Mouse (Mus musculus): Measurements from ENCODE around the gene Olfr1. TPM values are rescaled to one million over a fixed set of nuclear protein-coding genes. Genes with fewer than 3 reads are reported as not detected.

Gene Olfr1
- polyA plus RNA-seq (2015; fragmentation: Nextera tagmentation; extraction: Ambion mirVana): not detected in 2 replicates

GRCm38 (mm10) chr11:73399514-73399913 lies at the start of gene Olfr1:
Gene Olfr1 (minus strand): TSS chr11:73399614.
- H3K4me2 ChIP-seq (ENCODE audit: low read length): no peak within 1 kb of the TSS

DNA sequence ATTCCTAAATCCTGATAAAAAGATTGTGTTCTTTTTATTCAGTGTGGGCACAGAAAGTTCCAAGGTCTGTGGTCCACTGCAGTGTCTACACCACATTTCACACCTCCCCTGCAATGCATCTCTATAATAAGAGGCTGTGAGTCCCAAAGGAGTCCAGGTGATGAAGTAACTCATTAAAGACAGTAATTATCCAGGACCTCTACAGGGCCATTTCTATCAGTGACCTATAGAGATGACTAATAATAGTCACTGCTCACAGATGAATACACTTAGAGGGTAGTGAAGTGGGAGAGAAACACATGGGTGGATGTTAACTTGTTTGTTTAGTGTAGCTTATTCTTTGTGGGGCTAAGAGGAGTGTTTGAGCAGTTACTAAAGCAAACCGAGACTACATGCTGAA lies 29.0 kb upstream of the Olfr1 start, which contains the start of gene Olfr378:
Gene Olfr378, minus strand, starts transcription at position 101 of the 400 bp plus-strand sequence.
- H3K36me3 ChIP-seq (ENCODE audit: control insufficient read depth, insufficient read depth, low read length): no peaks in the 10 kb centered on the region
- no peak within 1 kb of the TSS for H3K9ac ChIP-seq (ENCODE audit: low read depth, low read length)
- no peaks in the 10 kb centered on the region for H3K4me1 ChIP-seq (ENCODE audit: control insufficient read depth, insufficient read depth, low read length)
- H3K4me3 ChIP-seq (ENCODE audit: low read depth, low read length): no peak within 1 kb of the TSS
- H3K4me2 ChIP-seq (ENCODE audit: low read length): no peak within 1 kb of the TSS
- peaks cover 10% of the 10 kb centered on the region; the same call in 1 of the 2 replicates for H3K9me3 ChIP-seq (replicated peaks; ENCODE audit: control insufficient read depth, low read length, poor library complexity, severe bottlenecking)
- WGBS: 86% methylated on average over 1 of the region's 1 CpGs
- no peaks in the 10 kb centered on the region for H3K27me3 ChIP-seq (ENCODE audit: control insufficient read depth, insufficient read depth, low read depth, low read length)
- no peak within 1 kb of the TSS for H3K27ac ChIP-seq (ENCODE audit: low read length)
- ATAC-seq: no peak

More at GRCm38 (mm10) chr11:73399514-73399913, at the start of gene Olfr1:
- H3K27me3 ChIP-seq (ENCODE audit: control insufficient read depth, insufficient read depth, low read depth, low read length): no peaks in the 10 kb centered on the region
- no peak within 1 kb of the TSS for H3K27ac ChIP-seq (ENCODE audit: low read length)
- 0 out of 2 replicates have a peak, but pooled peaks cover 2% of the 10 kb centered on the region for H3K9me3 ChIP-seq (replicated peaks; ENCODE audit: control insufficient read depth, low read length, poor library complexity, severe bottlenecking)
- no peak for ATAC-seq
- H3K36me3 ChIP-seq (ENCODE audit: control insufficient read depth, insufficient read depth, low read length): no peaks in the 10 kb centered on the region
- no peak within 1 kb of the TSS for H3K4me3 ChIP-seq (ENCODE audit: low read depth, low read length)
- H3K9ac ChIP-seq (ENCODE audit: low read depth, low read length): no peak within 1 kb of the TSS
- no peaks in the 10 kb centered on the region for H3K4me1 ChIP-seq (ENCODE audit: control insufficient read depth, insufficient read depth, low read length)

DNA sequence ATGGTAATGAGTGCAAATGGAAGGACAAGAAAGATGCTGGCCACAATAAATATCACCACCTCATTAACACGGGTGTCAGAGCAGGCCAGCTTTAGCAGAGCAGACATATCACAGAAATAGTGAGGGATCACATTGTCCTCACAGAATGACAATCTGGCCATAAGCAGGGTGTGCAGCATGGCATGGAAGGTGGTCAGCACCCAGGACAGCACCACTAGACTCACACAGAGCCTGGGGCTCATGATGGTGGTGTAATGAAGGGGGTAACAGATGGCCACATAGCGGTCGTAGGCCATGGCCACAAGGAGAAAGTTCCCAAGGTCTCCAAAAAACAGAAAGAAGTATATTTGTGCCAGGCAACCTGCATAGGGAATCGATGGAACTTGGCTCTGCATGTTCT lies 4.0 kb downstream of the Olfr1 start:
- Histone ChIP-seq H3K9ac (ENCODE audit: low read depth, low read length) (no peak overlapping the region), H3K4me2 (ENCODE audit: low read length) (no peak overlapping the region), H3K27me3 (ENCODE audit: control insufficient read depth, insufficient read depth, low read depth, low read length) (no peaks in the 10 kb centered on the region), H3K4me3 (ENCODE audit: low read depth, low read length) (no peak overlapping the region), H3K27ac (ENCODE audit: low read length) (no peak overlapping the region), H3K36me3 (ENCODE audit: control insufficient read depth, insufficient read depth, low read length) (no peaks in the 10 kb centered on the region), H3K4me1 (ENCODE audit: control insufficient read depth, insufficient read depth, low read length) (no peaks in the 10 kb centered on the region), H3K9me3 (replicated peaks; ENCODE audit: control insufficient read depth, low read length, poor library complexity, severe bottlenecking) (no peaks in the 10 kb centered on the region)
- 68% methylated on average over 4 of the region's 4 CpGs for WGBS
- ATAC-seq: no peak

GRCm38 (mm10) chr11:73370946-73371345 lies 28.5 kb downstream of the Olfr1 start, which contains the start of gene Olfr376:
Gene Olfr376 (plus strand): TSS chr11:73371246.
- Histone ChIP-seq H3K4me3 (ENCODE audit: low read depth, low read length) (no peak within 1 kb of the TSS), H3K9me3 (replicated peaks; ENCODE audit: control insufficient read depth, low read length, poor library complexity, severe bottlenecking) (no peaks in the 10 kb centered on the region), H3K27ac (ENCODE audit: low read length) (no peak within 1 kb of the TSS), H3K9ac (ENCODE audit: low read depth, low read length) (no peak within 1 kb of the TSS), H3K27me3 (ENCODE audit: control insufficient read depth, insufficient read depth, low read depth, low read length) (no peaks in the 10 kb centered on the region), H3K4me2 (ENCODE audit: low read length) (no peak within 1 kb of the TSS), H3K4me1 (ENCODE audit: control insufficient read depth, insufficient read depth, low read length) (no peaks in the 10 kb centered on the region), H3K36me3 (ENCODE audit: control insufficient read depth, insufficient read depth, low read length) (no peaks in the 10 kb centered on the region)
- WGBS: 93% methylated on average over 2 of the region's 2 CpGs
- ATAC-seq: no peak

DNA sequence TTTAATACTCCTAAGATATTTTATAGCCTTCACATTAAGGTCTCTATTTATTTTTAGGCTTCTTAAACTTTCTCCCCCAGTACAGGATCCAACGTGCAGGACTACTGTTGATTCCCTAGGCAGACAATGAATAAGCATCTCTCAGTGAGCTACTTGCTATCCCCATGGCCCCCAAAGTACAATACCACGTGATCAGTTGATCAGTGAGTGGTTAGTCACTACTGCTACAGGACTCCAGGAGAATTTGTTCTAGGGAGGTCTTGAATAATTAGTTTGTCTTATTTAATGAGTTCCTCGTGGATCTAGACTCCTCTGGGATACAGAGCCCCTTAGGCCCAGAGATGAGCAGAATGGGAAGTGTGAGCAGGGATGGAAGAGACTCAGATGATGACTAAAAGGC lies 48.9 kb downstream of the Olfr1 start, which contains the start of gene Olfr20:
Gene Olfr20, plus strand, starts transcription at position 301 of the 400 bp plus-strand sequence.
- no peak for ATAC-seq
- WGBS: 47% methylated on average over 3 of the region's 3 CpGs

More for the DNA sequence above, 48.9 kb downstream of the Olfr1 start, which contains the start of gene Olfr20:
- H3K9ac ChIP-seq (ENCODE audit: low read depth, low read length): no peak within 1 kb of the TSS
- no peaks in the 10 kb centered on the region for H3K4me1 ChIP-seq (ENCODE audit: control insufficient read depth, insufficient read depth, low read length)
- no peak within 1 kb of the TSS for H3K4me2 ChIP-seq (ENCODE audit: low read length)
- H3K27ac ChIP-seq (ENCODE audit: low read length): no peak within 1 kb of the TSS
- H3K36me3 ChIP-seq (ENCODE audit: control insufficient read depth, insufficient read depth, low read length): no peaks in the 10 kb centered on the region
- no peaks in the 10 kb centered on the region for H3K9me3 ChIP-seq (replicated peaks; ENCODE audit: control insufficient read depth, low read length, poor library complexity, severe bottlenecking)
- no peaks in the 10 kb centered on the region for H3K27me3 ChIP-seq (ENCODE audit: control insufficient read depth, insufficient read depth, low read depth, low read length)
- no peak within 1 kb of the TSS for H3K4me3 ChIP-seq (ENCODE audit: low read depth, low read length)

Other genes starting within 250 kb of the Olfr1 start
- gene P2rx5, start 239.2 kb downstream of the Olfr1 start, polyA plus RNA-seq (2015; fragmentation: Nextera tagmentation; extraction: Ambion mirVana): 0.29 and 0.42 TPM in 2 replicates
- 127 and 133 TPM in 2 replicates for gene Emc6, start 222.6 kb downstream of the Olfr1 start, polyA plus RNA-seq (2015; fragmentation: Nextera tagmentation; extraction: Ambion mirVana)
- 132 and 145 TPM in 2 replicates for gene Tax1bp3, start 222.5 kb downstream of the Olfr1 start, polyA plus RNA-seq (2015; fragmentation: Nextera tagmentation; extraction: Ambion mirVana)
- gene Ctns, start 200.6 kb downstream of the Olfr1 start, polyA plus RNA-seq (2015; fragmentation: Nextera tagmentation; extraction: Ambion mirVana): 18.6 and 20.1 TPM in 2 replicates
- 2.1 and 2.4 TPM in 2 replicates for gene Shpk, start 200.2 kb downstream of the Olfr1 start, polyA plus RNA-seq (2015; fragmentation: Nextera tagmentation; extraction: Ambion mirVana)
- 0.20 and 0.38 TPM in 2 replicates for gene Trpv1, start 165.3 kb downstream of the Olfr1 start, polyA plus RNA-seq (2015; fragmentation: Nextera tagmentation; extraction: Ambion mirVana)
- gene Trpv3, start 132.2 kb downstream of the Olfr1 start, polyA plus RNA-seq (2015; fragmentation: Nextera tagmentation; extraction: Ambion mirVana): 0.19 and 0.31 TPM in 2 replicates
- 0.67 and 1.8 TPM in 2 replicates for gene Aspa, start 70.0 kb downstream of the Olfr1 start, polyA plus RNA-seq (2015; fragmentation: Nextera tagmentation; extraction: Ambion mirVana)
- gene Gm49340, start 69.9 kb downstream of the Olfr1 start, polyA plus RNA-seq (2015; fragmentation: Nextera tagmentation; extraction: Ambion mirVana): not detected in 2 replicates
- gene Spata22, start 69.9 kb downstream of the Olfr1 start, polyA plus RNA-seq (2015; fragmentation: Nextera tagmentation; extraction: Ambion mirVana): 0.29 TPM in 1 of 2 replicates, not detected in the other
- not detected in 2 replicates for gene Olfr20, start 48.8 kb downstream of the Olfr1 start, polyA plus RNA-seq (2015; fragmentation: Nextera tagmentation; extraction: Ambion mirVana)
- not detected in 2 replicates for gene Olfr376, start 28.4 kb downstream of the Olfr1 start, polyA plus RNA-seq (2015; fragmentation: Nextera tagmentation; extraction: Ambion mirVana)
- gene Olfr378, start 28.9 kb upstream of the Olfr1 start, polyA plus RNA-seq (2015; fragmentation: Nextera tagmentation; extraction: Ambion mirVana): not detected in 2 replicates
- not detected in 2 replicates for gene Olfr380, start 57.9 kb upstream of the Olfr1 start, polyA plus RNA-seq (2015; fragmentation: Nextera tagmentation; extraction: Ambion mirVana)
- gene Olfr381, start 92.0 kb upstream of the Olfr1 start, polyA plus RNA-seq (2015; fragmentation: Nextera tagmentation; extraction: Ambion mirVana): not detected in 2 replicates
- gene Olfr382, start 117.6 kb upstream of the Olfr1 start, polyA plus RNA-seq (2015; fragmentation: Nextera tagmentation; extraction: Ambion mirVana): not detected in 2 replicates
- not detected in 2 replicates for gene Olfr385, start 193.4 kb upstream of the Olfr1 start, polyA plus RNA-seq (2015; fragmentation: Nextera tagmentation; extraction: Ambion mirVana)
- not detected in 2 replicates for gene Olfr384, start 199.0 kb upstream of the Olfr1 start, polyA plus RNA-seq (2015; fragmentation: Nextera tagmentation; extraction: Ambion mirVana)

Data from midbrain, embryonic 16.5 days (tissue).